Mouse (Mus musculus): ENCODE measurements around the gene Dag1. TPM values are rescaled to one million over a fixed set of nuclear protein-coding genes. Genes with fewer than 3 reads are reported as not detected.

The Dag1 gene
- polyA plus RNA-seq, 1 experiment, result 15.5 TPM

DNA sequence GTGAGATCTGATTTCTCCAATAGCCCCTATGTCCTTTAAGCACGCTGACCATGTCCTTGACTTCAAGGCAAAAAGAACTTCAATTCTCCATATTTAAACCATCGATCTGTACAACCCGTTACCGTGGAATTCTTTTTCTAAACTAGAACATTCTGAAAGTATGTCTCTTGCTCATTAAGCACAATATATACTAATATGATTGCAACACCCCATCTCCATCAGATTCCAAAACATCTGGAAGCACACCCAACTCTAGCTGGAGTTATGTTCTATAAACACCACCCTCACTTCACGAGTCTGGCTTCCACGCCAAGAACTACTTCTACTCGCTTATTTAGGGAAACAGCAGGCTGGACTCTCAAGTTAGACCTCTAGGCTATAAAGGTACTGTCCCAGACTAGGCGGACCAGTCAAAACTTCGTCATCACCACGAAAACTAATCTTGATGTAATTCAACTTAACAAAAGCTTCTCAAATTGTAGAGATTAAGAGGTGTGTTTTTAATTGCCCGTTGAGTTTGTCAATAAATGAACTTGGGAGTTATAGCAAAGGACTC is 1.2 kb downstream of the Dag1 start:
- Histone ChIP-seq H3K27me3 (ENCODE audit: control insufficient read depth, insufficient read depth, low read length) (no peaks in the 10 kb centered on the region), H3K27ac (ENCODE audit: insufficient read depth, low read length) (no peak overlapping the region), H3K4me1 (ENCODE audit: control insufficient read depth, insufficient read depth, insufficient read length) (peaks cover 7% of the 10 kb centered on the region), H3K4me3 (ENCODE audit: extremely low read depth, insufficient read depth, insufficient read length) (peak overlapping the region; percentile 70), H3K36me3 (ENCODE audit: control insufficient read depth, insufficient read depth, low read length) (no peaks in the 10 kb centered on the region)
- WGBS, result 70% methylated on average over 11 of the region's 11 CpGs
- TF ChIP-seq CTCF (IDR thresholded peaks at IDR 0.05; ENCODE audit: extremely low read depth, insufficient read depth, insufficient read length, insufficient replicate concordance), result no peak
- TF ChIP-seq POLR2A (IDR thresholded peaks at IDR 0.05; ENCODE audit: low read depth, low read length), result no peak
- DNase-seq (ENCODE audit: low read depth in 1 of 2, low spot score in 2 of 2), result no peak

DNA sequence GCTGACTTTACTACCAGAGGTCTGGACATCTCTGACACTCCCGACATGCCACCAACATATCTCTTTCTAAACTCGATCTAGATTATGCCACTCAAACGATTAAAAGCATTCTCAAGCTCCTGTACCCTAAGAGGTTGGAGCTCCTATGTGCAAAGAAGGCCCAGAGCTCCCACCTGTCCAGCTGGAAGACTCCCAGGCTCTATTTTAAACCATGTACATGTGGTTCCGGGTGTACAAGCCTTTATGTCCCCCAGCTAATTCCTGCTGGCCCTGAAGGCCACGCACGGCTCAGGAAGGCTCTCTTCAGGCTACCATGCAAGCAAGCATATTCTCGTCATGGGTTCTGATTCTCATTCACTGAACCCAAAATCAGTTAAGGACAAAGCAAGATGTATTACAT is 1.9 kb downstream of the Dag1 start:
- H3K4me1 ChIP-seq (ENCODE audit: control insufficient read depth, insufficient read depth, insufficient read length), result peaks cover 7% of the 10 kb centered on the region
- no peaks in the 10 kb centered on the region for H3K27me3 ChIP-seq (ENCODE audit: control insufficient read depth, insufficient read depth, low read length)
- H3K36me3 ChIP-seq (ENCODE audit: control insufficient read depth, insufficient read depth, low read length), result no peaks in the 10 kb centered on the region
- no peak for TF ChIP-seq CTCF (IDR thresholded peaks at IDR 0.05; ENCODE audit: extremely low read depth, insufficient read depth, insufficient read length, insufficient replicate concordance)
- no peak for TF ChIP-seq POLR2A (IDR thresholded peaks at IDR 0.05; ENCODE audit: low read depth, low read length)
- DNase-seq (ENCODE audit: low read depth in 1 of 2, low spot score in 2 of 2), result no peak
- WGBS, result 87% methylated on average over 7 of the region's 7 CpGs
- H3K4me3 ChIP-seq (ENCODE audit: extremely low read depth, insufficient read depth, insufficient read length), result no peak overlapping the region
- H3K27ac ChIP-seq (ENCODE audit: insufficient read depth, low read length), result no peak overlapping the region

DNA sequence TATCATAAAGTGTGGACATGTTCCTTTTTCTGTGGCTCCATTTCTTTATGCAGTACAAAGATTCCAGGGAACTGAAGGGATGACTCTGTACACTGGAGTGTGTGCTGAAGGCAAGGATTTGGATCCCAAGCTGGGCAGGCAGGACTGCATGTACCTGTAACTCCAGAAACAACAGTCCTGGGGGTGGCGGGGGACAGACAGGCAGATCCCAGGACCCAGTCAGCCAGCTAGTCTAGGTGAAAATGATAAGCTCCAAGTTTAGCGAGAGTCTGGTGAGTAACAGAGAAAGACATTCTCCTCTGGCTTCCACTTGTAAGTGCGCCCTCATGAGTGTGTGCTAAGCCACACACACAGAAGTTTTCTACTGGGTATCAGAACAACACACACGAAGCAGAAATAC is 3.2 kb downstream of the Dag1 start:
- H3K4me3 ChIP-seq (ENCODE audit: extremely low read depth, insufficient read depth, insufficient read length), result no peak overlapping the region
- TF ChIP-seq POLR2A (IDR thresholded peaks at IDR 0.05; ENCODE audit: low read depth, low read length) (no peak), CTCF (IDR thresholded peaks at IDR 0.05; ENCODE audit: extremely low read depth, insufficient read depth, insufficient read length, insufficient replicate concordance) (no peak)
- no peaks in the 10 kb centered on the region; the same call in none of the 2 replicates for H3K4me1 ChIP-seq (ENCODE audit: control insufficient read depth, insufficient read depth, insufficient read length)
- H3K27me3 ChIP-seq (ENCODE audit: control insufficient read depth, insufficient read depth, low read length), result no peaks in the 10 kb centered on the region
- no peak overlapping the region for H3K27ac ChIP-seq (ENCODE audit: insufficient read depth, low read length)
- no peak for DNase-seq (ENCODE audit: low read depth in 1 of 2, low spot score in 2 of 2)
- WGBS, result 84% methylated on average over 4 of the region's 4 CpGs
- no peaks in the 10 kb centered on the region for H3K36me3 ChIP-seq (ENCODE audit: control insufficient read depth, insufficient read depth, low read length)

DNA sequence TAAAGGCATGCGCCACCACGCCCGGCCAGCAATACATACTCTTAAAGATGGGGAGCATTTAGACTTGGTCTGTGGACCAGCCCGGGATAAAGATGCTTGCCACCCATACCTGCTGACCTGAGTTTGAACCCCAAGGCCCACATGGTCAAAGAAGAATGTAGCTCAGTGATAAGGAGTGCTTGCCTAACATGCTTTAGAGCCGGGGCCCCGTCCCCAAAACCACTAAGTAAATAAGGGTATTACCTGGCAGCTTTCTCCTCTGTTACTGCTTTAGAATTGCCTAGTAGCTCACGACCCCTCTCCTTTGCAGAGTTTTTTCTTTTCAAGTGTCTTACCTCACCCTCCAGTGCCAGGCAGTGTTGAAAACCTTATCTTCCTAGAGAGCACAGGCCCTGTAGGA is 11.0 kb downstream of the Dag1 start:
- Histone ChIP-seq H3K4me3 (ENCODE audit: extremely low read depth, insufficient read depth, insufficient read length) (no peak overlapping the region), H3K27me3 (ENCODE audit: control insufficient read depth, insufficient read depth, low read length) (no peaks in the 10 kb centered on the region), H3K4me1 (ENCODE audit: control insufficient read depth, insufficient read depth, insufficient read length) (no peaks in the 10 kb centered on the region), H3K36me3 (ENCODE audit: control insufficient read depth, insufficient read depth, low read length) (peaks cover 7% of the 10 kb centered on the region), H3K27ac (ENCODE audit: insufficient read depth, low read length) (no peak overlapping the region)
- no peak for DNase-seq (ENCODE audit: low read depth in 1 of 2, low spot score in 2 of 2)
- no peak for TF ChIP-seq POLR2A (IDR thresholded peaks at IDR 0.05; ENCODE audit: low read depth, low read length)
- no peak for TF ChIP-seq CTCF (IDR thresholded peaks at IDR 0.05; ENCODE audit: extremely low read depth, insufficient read depth, insufficient read length, insufficient replicate concordance)
- 94% methylated on average over 7 of the region's 7 CpGs for WGBS

DNA sequence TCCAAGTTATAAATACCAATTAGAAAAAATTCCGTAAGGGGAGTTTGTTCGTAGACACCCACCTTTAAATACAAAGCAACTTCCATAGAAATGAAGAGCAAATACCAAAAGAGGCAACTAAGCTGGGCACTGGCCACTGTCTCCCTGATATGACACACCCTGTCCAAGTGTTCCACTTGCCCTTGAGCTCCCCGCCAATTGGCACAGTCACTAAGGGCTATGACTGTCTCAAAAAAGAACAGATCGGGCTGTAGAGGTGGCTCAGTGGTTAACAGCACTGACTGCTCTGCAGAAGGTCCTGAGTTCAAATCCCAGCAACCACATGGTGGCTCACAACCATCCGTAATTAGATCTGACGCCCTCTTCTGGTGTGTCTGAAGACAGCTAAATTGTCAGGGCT is 11.9 kb downstream of the Dag1 start:
- peaks cover 7% of the 10 kb centered on the region for H3K36me3 ChIP-seq (ENCODE audit: control insufficient read depth, insufficient read depth, low read length)
- no peak overlapping the region for H3K4me3 ChIP-seq (ENCODE audit: extremely low read depth, insufficient read depth, insufficient read length)
- H3K4me1 ChIP-seq (ENCODE audit: control insufficient read depth, insufficient read depth, insufficient read length), result no peaks in the 10 kb centered on the region
- TF ChIP-seq CTCF (IDR thresholded peaks at IDR 0.05; ENCODE audit: extremely low read depth, insufficient read depth, insufficient read length, insufficient replicate concordance) (no peak), POLR2A (IDR thresholded peaks at IDR 0.05; ENCODE audit: low read depth, low read length) (no peak)
- 97% methylated on average over 6 of the region's 6 CpGs for WGBS
- no peak overlapping the region for H3K27ac ChIP-seq (ENCODE audit: insufficient read depth, low read length)
- no peak for DNase-seq (ENCODE audit: low read depth in 1 of 2, low spot score in 2 of 2)
- no peaks in the 10 kb centered on the region for H3K27me3 ChIP-seq (ENCODE audit: control insufficient read depth, insufficient read depth, low read length)

DNA sequence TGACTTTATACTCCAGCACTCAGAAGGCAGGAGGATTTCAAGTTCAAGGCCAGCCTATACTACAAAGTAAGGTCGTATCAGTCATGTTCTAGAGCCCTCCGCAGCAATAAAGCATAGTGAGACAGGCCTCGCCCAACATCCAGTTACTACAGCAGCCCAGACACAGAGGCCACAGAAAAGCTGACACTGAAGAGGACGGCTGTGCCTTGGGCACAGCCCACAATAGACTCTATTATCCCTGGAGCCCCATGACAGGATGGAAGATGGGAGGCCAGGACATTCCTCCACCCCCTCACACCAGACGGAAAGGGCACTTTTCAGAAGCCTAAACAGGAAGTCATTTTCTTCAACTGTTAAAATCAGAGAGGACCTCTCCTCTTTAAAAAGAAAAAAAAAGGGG is 14.8 kb downstream of the Dag1 start:
- Histone ChIP-seq H3K4me3 (ENCODE audit: extremely low read depth, insufficient read depth, insufficient read length) (no peak overlapping the region), H3K27ac (ENCODE audit: insufficient read depth, low read length) (no peak overlapping the region), H3K4me1 (ENCODE audit: control insufficient read depth, insufficient read depth, insufficient read length) (no peaks in the 10 kb centered on the region), H3K27me3 (ENCODE audit: control insufficient read depth, insufficient read depth, low read length) (no peaks in the 10 kb centered on the region), H3K36me3 (ENCODE audit: control insufficient read depth, insufficient read depth, low read length) (peaks cover 7% of the 10 kb centered on the region)
- TF ChIP-seq POLR2A (IDR thresholded peaks at IDR 0.05; ENCODE audit: low read depth, low read length) (no peak), CTCF (IDR thresholded peaks at IDR 0.05; ENCODE audit: extremely low read depth, insufficient read depth, insufficient read length, insufficient replicate concordance) (no peak)
- 83% methylated on average over 5 of the region's 5 CpGs for WGBS
- DNase-seq (ENCODE audit: low read depth in 1 of 2, low spot score in 2 of 2), result no peak

DNA sequence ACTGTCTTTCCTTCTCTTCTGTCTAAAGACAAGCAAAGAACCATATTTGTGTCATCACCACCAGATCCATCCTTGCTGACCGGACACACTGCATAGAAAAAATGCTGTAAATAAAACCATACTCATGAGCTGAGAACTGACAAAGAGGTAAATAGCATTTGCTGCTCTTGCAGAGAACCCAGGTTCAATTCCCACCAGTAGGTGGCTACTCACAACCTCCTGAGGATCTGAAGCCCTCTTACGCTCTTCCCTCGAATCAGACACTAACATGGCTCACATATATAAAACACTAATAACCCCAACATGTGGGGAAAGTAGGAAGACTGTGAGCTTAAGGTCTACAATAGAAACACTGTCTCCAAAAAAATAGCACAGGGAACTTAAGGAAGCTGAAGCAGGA is 18.8 kb downstream of the Dag1 start:
- 76% methylated on average over 3 of the region's 3 CpGs for WGBS
- H3K36me3 ChIP-seq (ENCODE audit: control insufficient read depth, insufficient read depth, low read length), result no peaks in the 10 kb centered on the region; the same call in 1 of the 2 replicates

More for the DNA sequence above, 18.8 kb downstream of the Dag1 start:
- DNase-seq (ENCODE audit: low read depth in 1 of 2, low spot score in 2 of 2), result no peak
- Histone ChIP-seq H3K4me1 (ENCODE audit: control insufficient read depth, insufficient read depth, insufficient read length) (no peaks in the 10 kb centered on the region), H3K27ac (ENCODE audit: insufficient read depth, low read length) (no peak overlapping the region), H3K4me3 (ENCODE audit: extremely low read depth, insufficient read depth, insufficient read length) (no peak overlapping the region), H3K27me3 (ENCODE audit: control insufficient read depth, insufficient read depth, low read length) (no peaks in the 10 kb centered on the region)
- no peak for TF ChIP-seq POLR2A (IDR thresholded peaks at IDR 0.05; ENCODE audit: low read depth, low read length)
- no peak for TF ChIP-seq CTCF (IDR thresholded peaks at IDR 0.05; ENCODE audit: extremely low read depth, insufficient read depth, insufficient read length, insufficient replicate concordance)

Measured in spleen, adult 2 months (tissue).